Mouse (Mus musculus): ENCODE results near the gene Inpp4a.

- no peak for TF ChIP-seq POLR2A (IDR thresholded peaks at IDR 0.05; ENCODE audit: borderline replicate concordance, extremely low read depth, low read depth, low read length)
- TF ChIP-seq CTCF (IDR thresholded peaks at IDR 0.05; ENCODE audit: insufficient read depth, low read length), result no peak
These were observed 41.2 kb upstream of the Inpp4a start for GRCm38 (mm10) chr1:37258443-37258842.

All from lung, adult 2 months (tissue).